Mouse (Mus musculus): Measurements from ENCODE around the gene Tfeb.

DNA sequence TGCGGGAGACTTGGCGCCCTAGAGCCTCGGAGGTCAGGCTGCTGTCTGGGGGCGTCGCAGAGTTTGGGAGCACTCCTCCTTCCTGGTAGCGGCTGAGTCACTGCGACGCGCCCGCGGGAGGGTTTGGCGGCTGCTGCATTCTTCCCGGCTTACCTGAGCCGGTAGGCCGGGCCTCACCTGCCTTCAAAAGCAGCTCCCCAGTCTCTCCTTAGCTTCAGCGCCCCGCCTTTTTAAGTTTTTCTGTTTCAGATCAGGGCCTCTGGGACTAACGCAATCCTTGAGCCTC lies 97.6 kb downstream of the Tfeb start, which contains the start of gene Mdfi:
- TF ChIP-seq CTCF (IDR thresholded peaks at IDR 0.05; ENCODE audit: borderline replicate concordance, insufficient read depth, low read length) (no peak), POLR2A (IDR thresholded peaks at IDR 0.05; ENCODE audit: low read depth, low read length) (no peak)
